Mouse (Mus musculus) hindbrain, embryonic 15.5 days (tissue): ENCODE data around the gene Sec16a. TPM values are rescaled to one million over a fixed set of nuclear protein-coding genes. Genes with fewer than 3 reads are reported as not detected.

Experiments used
- ATAC-seq: fragments of 200-750 bp; cut with Nextera tagmentation; 2 replicates; pipeline ENCODE4 v1.8.0; 2017; ENCODE audit warnings: low read depth, moderate number of reproducible peaks, moderate TSS enrichment; ENCODE audit not compliant: low FRiP score
- H3K27ac ChIP-seq: fragments of 300-500 bp; sonication (generic); replicated peaks from 2 replicates; pipeline ENCODE4 v1.5.1; 2015; ENCODE audit warnings: mild to moderate bottlenecking, inconsistent platforms
- H3K27me3 ChIP-seq: fragments of 300-500 bp; sonication (generic); 2 replicates; pipeline ENCODE4 v1.6.1; 2015; ENCODE audit warnings: control low read depth, inconsistent platforms
- H3K36me3 ChIP-seq: fragments of 300-500 bp; sonication (generic); 2 replicates; pipeline ENCODE4 v1.6.1; 2015; ENCODE audit warnings: control low read depth, inconsistent platforms
- H3K4me1 ChIP-seq: fragments of 300-500 bp; sonication (generic); replicated peaks from 2 replicates; pipeline ENCODE4 v1.6.1; 2015; ENCODE audit warnings: control low read depth, inconsistent platforms
- H3K4me2 ChIP-seq: fragments of 300-500 bp; sonication (generic); 2 replicates; pipeline ENCODE4 v1.6.1; 2015; ENCODE audit warnings: moderate library complexity, mild to moderate bottlenecking, inconsistent platforms
- H3K4me3 ChIP-seq: fragments of 300-500 bp; sonication (generic); 2 replicates; pipeline ENCODE4 v1.5.1; 2015; ENCODE audit warnings: mild to moderate bottlenecking, inconsistent platforms
- H3K9ac ChIP-seq: fragments of 300-500 bp; sonication (generic); 2 replicates; pipeline ENCODE4 v1.6.1; 2015; ENCODE audit warnings: inconsistent platforms
- H3K9me3 ChIP-seq: fragments of 300-500 bp; sonication (generic); 2 replicates; pipeline ENCODE4 v1.6.1; 2016; ENCODE audit warnings: control low read depth, inconsistent platforms
- WGBS: fragments of 180-500 bp; shearing (Covaris S2); methylation state at CpG from one replicate; pipeline ENCODE4 v1.1.7; 2015; 5-methylcytosine and 5-hydroxymethylcytosine counted together
- polyA plus RNA-seq: library from polyadenylated mRNA; unstranded; fragments of >200 nt; fragmentation: Nextera tagmentation; extraction: Ambion mirVana; gene quantifications from 2 replicates; pipeline ENCODE4 v1.2.1, GENCODE M21; 2015

Gene Sec16a
- polyA plus RNA-seq, 1 experiment from 2014 or later, result 21.6 TPM

DNA sequence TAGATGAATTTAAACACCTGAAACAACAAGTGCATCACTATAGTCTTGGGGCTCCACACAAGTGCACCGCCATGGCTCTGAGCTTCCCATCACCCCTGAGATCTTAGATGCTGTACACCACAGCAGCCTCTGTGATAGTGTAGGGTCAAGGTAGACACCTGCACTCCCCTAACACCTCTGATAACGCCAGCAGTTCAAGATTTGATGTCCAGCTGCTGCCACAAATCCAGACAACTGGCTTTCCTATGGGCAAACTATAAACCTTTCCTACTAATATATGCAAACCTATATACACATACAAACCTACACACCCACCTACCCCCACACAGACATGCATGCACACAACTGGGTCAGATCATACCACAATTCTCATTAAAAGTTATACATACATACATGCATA is 20.5 kb downstream of the Sec16a start:
- no peak for ATAC-seq
- no peaks in the 10 kb centered on the region for H3K27me3 ChIP-seq
- 100% methylated on average over 2 of the region's 2 CpGs for WGBS
- no peak overlapping the region for H3K9ac ChIP-seq
- H3K9me3 ChIP-seq, result no peaks in the 10 kb centered on the region
- peaks cover 86% of the 10 kb centered on the region for H3K36me3 ChIP-seq
- no peak overlapping the region for H3K4me3 ChIP-seq
- H3K27ac ChIP-seq, result no peak overlapping the region
- H3K4me2 ChIP-seq, result no peak overlapping the region
- no peaks in the 10 kb centered on the region for H3K4me1 ChIP-seq

DNA sequence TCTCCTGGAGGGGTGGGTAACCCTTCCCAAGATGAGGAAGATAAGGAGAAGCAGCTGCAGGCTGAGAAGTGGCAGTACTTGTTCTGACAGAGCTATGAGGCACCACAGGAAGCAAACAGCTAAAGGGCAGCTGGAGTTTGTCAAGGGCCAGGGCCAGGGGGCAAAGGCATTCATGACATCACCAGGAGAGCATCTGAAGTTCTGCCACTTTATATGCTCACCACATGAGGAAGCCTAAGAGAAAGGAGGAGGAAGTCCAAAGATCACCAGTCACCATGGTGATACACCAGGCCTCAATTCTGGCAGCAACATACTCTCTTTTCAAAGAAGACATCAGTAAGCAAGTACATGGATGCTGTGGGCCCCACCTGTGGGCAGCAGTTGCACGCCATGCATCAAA is 21.9 kb downstream of the Sec16a start:
- Histone ChIP-seq H3K9me3 (no peaks in the 10 kb centered on the region), H3K4me2 (no peak overlapping the region), H3K27me3 (no peaks in the 10 kb centered on the region), H3K36me3 (peaks cover 82% of the 10 kb centered on the region), H3K4me3 (no peak overlapping the region), H3K4me1 (no peaks in the 10 kb centered on the region), H3K27ac (no peak overlapping the region), H3K9ac (no peak overlapping the region)
- 95% methylated on average over 1 of the region's 1 CpGs for WGBS
- no peak for ATAC-seq

DNA sequence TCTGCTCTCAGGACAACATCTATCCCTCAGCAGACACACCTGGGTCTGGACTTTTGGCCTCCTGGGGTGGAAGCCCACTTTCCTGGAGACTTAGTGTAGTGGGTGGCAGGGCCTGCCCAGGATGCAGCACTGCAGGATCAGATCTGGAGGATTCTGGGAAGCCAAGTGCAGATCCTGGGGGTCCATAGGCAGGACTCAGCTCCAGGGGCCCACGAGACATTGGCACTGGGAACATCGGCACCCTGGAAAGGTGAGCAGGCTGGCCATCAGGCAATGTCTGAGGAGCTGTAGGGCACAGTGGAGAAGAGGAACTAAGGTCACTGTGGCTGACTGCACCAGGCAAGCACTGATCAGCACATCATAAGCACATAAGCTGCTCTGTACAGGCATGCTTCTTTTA is 23.0 kb downstream of the Sec16a start:
- 98% methylated on average over 2 of the region's 2 CpGs for WGBS
- Histone ChIP-seq H3K27me3 (no peaks in the 10 kb centered on the region), H3K9me3 (no peaks in the 10 kb centered on the region), H3K36me3 (peaks cover 84% of the 10 kb centered on the region), H3K27ac (no peak overlapping the region), H3K9ac (no peak overlapping the region), H3K4me3 (no peak overlapping the region), H3K4me1 (no peaks in the 10 kb centered on the region), H3K4me2 (no peak overlapping the region)
- ATAC-seq, result no peak

GRCm38 (mm10) chr2:26418120-26418519 is 26.9 kb downstream of the Sec16a start:
- ATAC-seq, result no peak
- H3K27me3 ChIP-seq, result no peaks in the 10 kb centered on the region
- H3K9me3 ChIP-seq, result no peaks in the 10 kb centered on the region
- H3K27ac ChIP-seq, result no peak overlapping the region
- H3K4me1 ChIP-seq, result no peaks in the 10 kb centered on the region
- H3K4me3 ChIP-seq, result no peak overlapping the region
- no peak overlapping the region for H3K4me2 ChIP-seq
- H3K36me3 ChIP-seq, result peaks cover 84% of the 10 kb centered on the region
- H3K9ac ChIP-seq, result no peak overlapping the region
- WGBS, result 94% methylated on average over 1 of the region's 1 CpGs

- ATAC-seq, result no peak
- H3K27ac ChIP-seq, result no peak overlapping the region
- no peaks in the 10 kb centered on the region for H3K27me3 ChIP-seq
- no peak overlapping the region for H3K4me3 ChIP-seq
- H3K9ac ChIP-seq, result no peak overlapping the region
- no peaks in the 10 kb centered on the region for H3K9me3 ChIP-seq
- H3K36me3 ChIP-seq, result peaks cover 82% of the 10 kb centered on the region
- H3K4me1 ChIP-seq, result no peaks in the 10 kb centered on the region
- H3K4me2 ChIP-seq, result no peak overlapping the region
Observed at GRCm38 (mm10) chr2:26417066-26417465, 27.9 kb downstream of the Sec16a start.

- 73% methylated on average over 4 of the region's 5 CpGs for WGBS
- H3K36me3 ChIP-seq, result peaks cover 47% of the 10 kb centered on the region
- H3K4me2 ChIP-seq, result no peak overlapping the region
- H3K27ac ChIP-seq, result 0 out of 2 replicates have a peak overlapping the region, but pooled peaks have one; percentile 21
- H3K4me3 ChIP-seq, result no peak overlapping the region
- H3K9ac ChIP-seq, result no peak overlapping the region
- peaks cover 31% of the 10 kb centered on the region for H3K4me1 ChIP-seq
- no peaks in the 10 kb centered on the region for H3K27me3 ChIP-seq
- H3K9me3 ChIP-seq, result no peaks in the 10 kb centered on the region
- ATAC-seq, result no peak
Observed at GRCm38 (mm10) chr2:26410931-26411411, 34.0 kb downstream of the Sec16a start.

GRCm38 (mm10) chr2:26410091-26410490 is 34.9 kb downstream of the Sec16a start:
- H3K9me3 ChIP-seq, result no peaks in the 10 kb centered on the region
- H3K4me3 ChIP-seq, result no peak overlapping the region
- no peak overlapping the region for H3K4me2 ChIP-seq
- H3K27ac ChIP-seq, result no peak overlapping the region
- WGBS, result 59% methylated on average over 5 of the region's 5 CpGs
- ATAC-seq, result no peak
- no peak overlapping the region for H3K9ac ChIP-seq
- H3K27me3 ChIP-seq, result no peaks in the 10 kb centered on the region
- peaks cover 38% of the 10 kb centered on the region for H3K36me3 ChIP-seq
- H3K4me1 ChIP-seq, result peaks cover 40% of the 10 kb centered on the region

- WGBS, result 64% methylated on average over 3 of the region's 3 CpGs
- H3K27ac ChIP-seq, result no peak overlapping the region; the same call in 1 of the 2 replicates
- ATAC-seq, result peak; percentile 32; the same call in 1 of the 2 replicates
Observed at GRCm38 (mm10) chr2:26409362-26409761, 35.7 kb downstream of the Sec16a start.

GRCm38 (mm10) chr2:26408515-26409356 is 36.3 kb downstream of the Sec16a start, which contains the start of gene Inpp5e:
Inpp5e (minus strand) TSS chr2:26409203.
- peak; percentile 94 for ATAC-seq

More at GRCm38 (mm10) chr2:26409362-26409761, 35.7 kb downstream of the Sec16a start:
- Histone ChIP-seq H3K9ac (peak overlapping the region; percentile 98), H3K36me3 (peaks cover 31% of the 10 kb centered on the region), H3K9me3 (no peaks in the 10 kb centered on the region), H3K4me3 (peak overlapping the region; percentile 99), H3K4me1 (peaks cover 46% of the 10 kb centered on the region), H3K4me2 (peak overlapping the region; percentile 98), H3K27me3 (no peaks in the 10 kb centered on the region)

DNA sequence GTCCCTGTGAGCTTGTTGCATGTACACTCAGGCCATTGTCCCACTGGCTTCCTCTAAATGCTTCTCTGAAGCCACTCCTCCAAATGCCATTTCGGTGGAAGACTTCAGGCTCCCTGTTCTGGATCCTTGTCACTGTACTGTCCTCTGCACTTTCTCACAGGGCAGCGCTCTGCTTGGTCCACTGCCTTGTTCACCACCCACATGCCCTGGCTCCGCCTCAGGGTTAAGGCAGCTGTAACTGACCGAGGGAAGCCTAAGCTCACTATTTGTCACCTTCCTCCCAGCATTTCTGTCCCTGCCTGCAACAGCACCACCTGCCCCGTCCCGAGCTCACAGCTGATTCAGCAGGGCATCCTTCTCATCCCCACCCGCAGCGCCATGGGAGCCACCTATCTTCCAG is 41.7 kb downstream of the Sec16a start:
- Histone ChIP-seq H3K4me2 (no peak overlapping the region), H3K27me3 (no peaks in the 10 kb centered on the region), H3K4me3 (no peak overlapping the region), H3K27ac (no peak overlapping the region), H3K9me3 (no peaks in the 10 kb centered on the region), H3K36me3 (peaks cover 36% of the 10 kb centered on the region), H3K9ac (no peak overlapping the region), H3K4me1 (peaks cover 38% of the 10 kb centered on the region)
- 88% methylated on average over 8 of the region's 8 CpGs for WGBS
- ATAC-seq, result no peak

More at GRCm38 (mm10) chr2:26408515-26409356, 36.3 kb downstream of the Sec16a start, which contains the start of gene Inpp5e:
- H3K27ac ChIP-seq, result peak within 1 kb of the TSS; percentile 86
- peak within 1 kb of the TSS; percentile 98 for H3K4me2 ChIP-seq
- peak within 1 kb of the TSS; percentile 98 for H3K9ac ChIP-seq
- peaks cover 46% of the 10 kb centered on the region for H3K4me1 ChIP-seq
- H3K9me3 ChIP-seq, result no peaks in the 10 kb centered on the region
- no peaks in the 10 kb centered on the region for H3K27me3 ChIP-seq
- H3K36me3 ChIP-seq, result peaks cover 27% of the 10 kb centered on the region
- under 1% methylated on average over 57 of the region's 57 CpGs for WGBS
- peak within 1 kb of the TSS; percentile 99 for H3K4me3 ChIP-seq

- Histone ChIP-seq H3K4me1 (peaks cover 28% of the 10 kb centered on the region), H3K27ac (no peak overlapping the region), H3K4me3 (no peak overlapping the region), H3K4me2 (no peak overlapping the region), H3K36me3 (peaks cover 45% of the 10 kb centered on the region), H3K27me3 (no peaks in the 10 kb centered on the region), H3K9ac (no peak overlapping the region), H3K9me3 (no peaks in the 10 kb centered on the region)
- WGBS, result 89% methylated on average over 1 of the region's 1 CpGs
- no peak for ATAC-seq
Observed at GRCm38 (mm10) chr2:26402265-26402664, 42.8 kb downstream of the Sec16a start.

DNA sequence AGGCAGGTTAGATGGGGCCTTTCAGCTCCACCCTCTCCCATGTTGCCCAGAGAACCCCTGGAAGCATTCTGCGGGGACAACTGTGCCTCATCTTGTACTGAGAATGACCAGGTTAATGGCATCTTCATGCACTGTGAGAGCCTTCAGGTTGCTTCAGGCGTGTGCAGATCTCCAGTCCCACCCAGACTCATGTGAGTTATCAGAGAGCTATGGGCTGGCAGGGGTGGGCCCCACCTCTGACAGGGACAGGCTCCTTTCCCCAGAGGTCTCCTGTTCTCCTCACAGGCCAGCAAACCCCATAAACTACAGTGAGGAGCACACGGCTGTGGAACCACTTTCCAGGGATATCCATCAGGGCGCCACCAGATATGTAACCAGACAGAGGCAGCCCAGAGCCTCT is 44.0 kb downstream of the Sec16a start:
- WGBS, result 93% methylated on average over 4 of the region's 4 CpGs
- peaks cover 57% of the 10 kb centered on the region for H3K36me3 ChIP-seq

More for the DNA sequence above, 44.0 kb downstream of the Sec16a start:
- no peak overlapping the region for H3K4me3 ChIP-seq
- no peak for ATAC-seq
- H3K27ac ChIP-seq, result no peak overlapping the region
- no peak overlapping the region for H3K9ac ChIP-seq
- no peaks in the 10 kb centered on the region for H3K27me3 ChIP-seq
- H3K9me3 ChIP-seq, result no peaks in the 10 kb centered on the region
- no peak overlapping the region for H3K4me2 ChIP-seq
- peaks cover 16% of the 10 kb centered on the region for H3K4me1 ChIP-seq
